Mouse (Mus musculus) small intestine, adult 2 months (tissue): ENCODE data around the gene Jak1. TPM values are rescaled to one million over a fixed set of nuclear protein-coding genes. Genes with fewer than 3 reads are reported as not detected.
A peak's percentile ranks its signal among the peaks of the same experiment; 100 is the strongest.

ENCODE experiments used
- H3K27ac ChIP-seq: fragments of 200-500 bp; 2 replicates; pipeline ENCODE4 v1.5.1; 2012; ENCODE audit warnings: low read depth, low read length, control low read depth, inconsistent platforms; ENCODE audit not compliant: insufficient read depth
- H3K27me3 ChIP-seq: fragments of 200-500 bp; 2 replicates; pipeline ENCODE4 v1.6.1; 2012; ENCODE audit warnings: mild to moderate bottlenecking, moderate library complexity, low read length, inconsistent platforms; ENCODE audit not compliant: control insufficient read depth, insufficient read depth
- H3K36me3 ChIP-seq: fragments of 200-500 bp; 2 replicates; pipeline ENCODE4 v1.6.1; 2012; ENCODE audit warnings: mild to moderate bottlenecking, low read length, control low read depth, inconsistent platforms; ENCODE audit not compliant: control insufficient read depth, insufficient read depth
- H3K4me1 ChIP-seq: fragments of 200-500 bp; 2 replicates; pipeline ENCODE4 v1.6.1; 2012; ENCODE audit warnings: low read length, inconsistent platforms, mixed read lengths; ENCODE audit not compliant: control insufficient read depth, insufficient read depth, insufficient read length
- H3K4me3 ChIP-seq: fragments of 200-500 bp; 2 replicates; pipeline ENCODE4 v1.5.1; 2012; ENCODE audit warnings: low read depth, mild to moderate bottlenecking, control low read depth, inconsistent platforms, low read length, moderate library complexity
- CTCF ChIP-seq: fragments of 200-500 bp; IDR thresholded peaks from 2 replicates; pipeline ENCODE4 v1.5.1; 2012; ENCODE audit warnings: low read depth, mild to moderate bottlenecking, control low read depth, inconsistent platforms, low read length, moderate library complexity, mixed read lengths; ENCODE audit not compliant: insufficient replicate concordance, insufficient read length; ENCODE audit errors: extremely low read depth
- POLR2A ChIP-seq: fragments of 200-500 bp; IDR thresholded peaks from 2 replicates; pipeline ENCODE4 v1.6.1; 2012; ENCODE audit warnings: low read depth, mild to moderate bottlenecking, control low read depth, inconsistent platforms, low read length, moderate library complexity
- WGBS: fragments of 180-500 bp; shearing (Covaris S2); methylation state at CpG from one replicate; pipeline ENCODE4 v1.1.7; 2018; 5-methylcytosine and 5-hydroxymethylcytosine counted together
- polyA plus RNA-seq: library from polyadenylated mRNA; depleted of rRNA; stranded (reverse); fragments of >200 nt; gene quantifications from 2 replicates; pipeline ENCODE4 v1.2.3, GENCODE M21; 2012

Jak1 gene
- polyA plus RNA-seq, 1 experiment: 19.6 TPM

DNA sequence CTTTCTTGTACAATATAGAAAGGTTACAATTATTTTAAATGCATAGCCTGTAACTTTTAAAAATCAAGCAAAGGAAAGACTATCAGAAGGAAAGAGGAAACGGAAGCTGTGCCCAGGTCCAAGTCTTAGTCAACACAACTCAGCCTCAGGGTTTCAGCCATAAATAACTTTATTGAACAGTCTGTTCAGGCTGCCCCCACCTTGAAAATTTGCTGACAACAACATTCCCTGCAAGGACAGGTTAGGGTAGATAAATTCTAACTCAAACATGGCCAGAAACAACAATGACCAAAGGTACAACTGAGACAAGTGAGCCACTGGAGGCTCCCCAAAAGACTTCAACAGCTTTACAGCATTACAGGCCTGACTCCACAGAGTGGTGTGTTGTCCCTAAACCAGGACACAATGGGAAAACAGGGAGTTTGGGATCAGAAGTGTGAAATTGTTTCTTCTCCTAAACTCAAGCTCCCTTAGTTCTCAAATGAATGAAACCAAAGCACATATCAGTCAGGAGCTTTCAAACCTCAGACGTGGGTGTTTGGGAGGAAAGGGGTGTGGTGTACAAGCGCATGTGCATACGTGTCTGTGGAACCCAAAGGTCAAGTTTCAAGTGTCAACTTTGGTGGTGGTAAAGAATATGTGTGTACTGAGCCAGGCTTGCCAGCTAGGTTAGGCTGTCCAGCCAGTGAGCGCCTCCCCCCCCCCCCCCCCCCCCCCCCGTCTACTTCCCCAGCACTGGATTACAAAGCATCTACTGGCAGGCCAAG is 14.9 kb downstream of the Jak1 start:
- Histone ChIP-seq H3K4me1 (peaks cover 17% of the 10 kb centered on the region), H3K27me3 (no peaks in the 10 kb centered on the region), H3K27ac (no peak overlapping the region), H3K36me3 (no peaks in the 10 kb centered on the region), H3K4me3 (no peak overlapping the region)
- TF ChIP-seq POLR2A: no peak
- no peak for TF ChIP-seq CTCF
- WGBS: 14% methylated on average over 5 of the region's 6 CpGs

GRCm38 (mm10) chr4:101247355-101247754 is 17.7 kb downstream of the Jak1 start:
- no peak overlapping the region for H3K4me3 ChIP-seq
- no peak for TF ChIP-seq CTCF
- TF ChIP-seq POLR2A: no peak
- H3K27ac ChIP-seq: no peak overlapping the region
- H3K36me3 ChIP-seq: no peaks in the 10 kb centered on the region
- H3K27me3 ChIP-seq: no peaks in the 10 kb centered on the region
- peaks cover 14% of the 10 kb centered on the region; the same call in 1 of the 2 replicates for H3K4me1 ChIP-seq
- 16% methylated on average over 2 of the region's 2 CpGs for WGBS

DNA sequence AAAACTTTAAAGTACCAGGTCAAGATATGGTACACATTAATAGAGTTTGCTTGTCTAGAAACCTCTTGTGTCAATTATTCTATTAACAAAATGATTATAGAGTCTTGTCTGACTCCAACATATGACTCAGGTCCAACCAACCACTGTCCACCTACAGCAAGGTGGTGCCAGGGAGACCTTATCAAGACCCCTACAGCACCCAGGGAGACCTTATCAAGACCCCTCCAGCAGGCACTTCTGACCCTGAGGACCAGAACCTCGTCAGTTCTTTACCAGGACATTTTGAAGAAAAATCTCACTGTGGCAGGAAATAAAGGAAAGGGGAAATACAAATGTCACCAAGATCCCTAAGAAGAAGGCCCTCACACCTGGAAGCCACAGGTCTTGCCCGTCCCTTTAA is 18.5 kb downstream of the Jak1 start:
- no peaks in the 10 kb centered on the region for H3K27me3 ChIP-seq
- 75% methylated on average over 2 of the region's 2 CpGs for WGBS
- peaks cover 14% of the 10 kb centered on the region; the same call in 1 of the 2 replicates for H3K4me1 ChIP-seq
- H3K4me3 ChIP-seq: no peak overlapping the region
- H3K36me3 ChIP-seq: no peaks in the 10 kb centered on the region
- no peak overlapping the region for H3K27ac ChIP-seq
- no peak for TF ChIP-seq CTCF
- TF ChIP-seq POLR2A: no peak

GRCm38 (mm10) chr4:101244257-101245011 is 20.6 kb downstream of the Jak1 start:
- Histone ChIP-seq H3K27me3 (no peaks in the 10 kb centered on the region), H3K4me3 (no peak overlapping the region), H3K4me1 (peaks cover 13% of the 10 kb centered on the region; the same call in 1 of the 2 replicates), H3K27ac (peak overlapping the region; percentile 1; the same call in 1 of the 2 replicates), H3K36me3 (no peaks in the 10 kb centered on the region)
- no peak for TF ChIP-seq POLR2A
- TF ChIP-seq CTCF: no peak
- whole genome bisulfite sequencing: 68% methylated on average over 6 of the region's 6 CpGs

- TF ChIP-seq CTCF: no peak
- Histone ChIP-seq H3K27me3 (no peaks in the 10 kb centered on the region), H3K4me1 (peaks cover 15% of the 10 kb centered on the region; the same call in 1 of the 2 replicates), H3K4me3 (no peak overlapping the region), H3K27ac (no peak overlapping the region), H3K36me3 (no peaks in the 10 kb centered on the region)
- WGBS: 84% methylated on average over 3 of the region's 3 CpGs
Observed at GRCm38 (mm10) chr4:101240875-101241173, 24.3 kb downstream of the Jak1 start.

DNA sequence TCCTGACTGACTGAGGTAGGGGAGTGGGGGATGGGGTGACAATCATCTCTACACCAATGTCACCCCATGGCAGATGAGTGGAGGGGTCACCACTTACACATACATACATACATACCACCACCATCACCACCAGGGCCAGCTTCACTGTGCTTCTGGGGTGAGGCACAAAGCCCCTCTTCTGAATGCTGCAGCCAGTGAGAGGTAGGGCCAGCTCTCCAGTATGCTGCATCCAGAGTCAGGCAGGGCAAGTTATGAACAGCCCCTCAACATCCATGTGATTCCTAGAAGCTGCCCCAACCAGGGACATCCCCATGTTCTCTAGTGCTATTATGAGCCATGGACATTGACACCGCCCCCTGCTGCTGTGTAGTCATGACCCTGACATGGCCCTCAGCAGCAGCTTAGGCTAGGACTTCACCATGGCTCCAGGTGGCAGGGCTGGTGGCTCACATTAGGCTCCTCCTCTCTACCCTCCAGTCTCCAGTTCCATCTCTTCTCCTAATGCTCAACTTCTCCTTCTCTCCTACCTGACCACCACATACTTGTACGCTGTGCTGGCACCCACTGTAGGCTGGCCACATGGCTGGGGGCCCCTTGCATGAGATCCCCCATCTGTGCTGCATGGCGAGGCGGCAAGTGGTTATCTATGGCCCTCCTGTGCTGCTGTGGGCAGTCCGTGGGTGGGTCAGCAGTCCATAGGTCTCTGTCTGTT is 24.8 kb downstream of the Jak1 start:
- Histone ChIP-seq H3K36me3 (no peaks in the 10 kb centered on the region), H3K4me3 (no peak overlapping the region), H3K27ac (no peak overlapping the region), H3K4me1 (peaks cover 14% of the 10 kb centered on the region; the same call in 1 of the 2 replicates), H3K27me3 (no peaks in the 10 kb centered on the region)
- TF ChIP-seq CTCF (no peak), POLR2A (no peak)
- 90% methylated on average over 5 of the region's 5 CpGs for WGBS
